Mouse (Mus musculus) frontal cortex, adult (tissue): ENCODE measurements around the gene Zp3.

Source experiments
- ATAC-seq: cut with Nextera tagmentation; 2 replicates; pipeline ENCODE4 v1.9.2; 2017; ENCODE audit warnings: mild to moderate bottlenecking, moderate library complexity, mixed read lengths; ENCODE audit not compliant: low TSS enrichment

The Zp3 gene

DNA sequence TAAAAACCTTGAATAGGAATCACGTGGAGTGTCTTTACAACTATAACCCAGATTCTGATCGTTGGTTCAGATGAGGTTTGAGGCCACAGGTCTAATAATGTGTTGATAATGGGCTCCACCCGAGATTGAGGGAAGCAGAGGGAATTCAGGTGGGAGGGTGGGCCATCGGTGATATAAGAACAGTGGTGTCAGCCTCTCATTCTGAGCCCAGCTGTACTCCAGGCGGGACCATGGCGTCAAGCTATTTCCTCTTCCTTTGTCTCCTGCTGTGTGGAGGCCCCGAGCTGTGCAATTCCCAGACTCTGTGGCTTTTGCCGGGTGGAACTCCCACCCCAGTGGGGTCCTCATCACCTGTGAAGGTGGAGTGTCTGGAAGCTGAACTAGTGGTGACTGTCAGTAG lies at the start of gene Zp3:
TSS of gene Zp3 (plus strand) at position 196 of the 400 bp plus-strand sequence.
- ATAC-seq, result no peak

DNA sequence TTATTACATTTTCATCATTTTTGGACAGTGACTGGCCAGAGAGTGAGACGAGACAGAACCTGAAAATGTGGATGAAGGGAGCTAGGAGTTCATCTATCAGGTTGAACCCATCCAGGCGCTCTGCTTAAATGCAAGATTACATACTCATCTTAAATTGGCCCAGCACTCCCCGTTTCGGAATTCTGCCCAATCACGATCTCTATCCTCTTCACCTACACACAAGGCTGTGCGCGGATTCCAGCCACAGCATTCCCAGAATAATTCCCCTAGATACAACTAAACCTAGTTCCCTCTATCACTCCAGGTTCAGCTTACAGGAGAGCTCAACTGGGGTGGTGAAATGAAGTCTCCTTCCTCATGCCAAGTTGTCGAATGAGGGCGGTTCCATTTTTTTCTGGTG lies 48.4 kb upstream of the Zp3 start:
- peak; percentile 42 for ATAC-seq

DNA sequence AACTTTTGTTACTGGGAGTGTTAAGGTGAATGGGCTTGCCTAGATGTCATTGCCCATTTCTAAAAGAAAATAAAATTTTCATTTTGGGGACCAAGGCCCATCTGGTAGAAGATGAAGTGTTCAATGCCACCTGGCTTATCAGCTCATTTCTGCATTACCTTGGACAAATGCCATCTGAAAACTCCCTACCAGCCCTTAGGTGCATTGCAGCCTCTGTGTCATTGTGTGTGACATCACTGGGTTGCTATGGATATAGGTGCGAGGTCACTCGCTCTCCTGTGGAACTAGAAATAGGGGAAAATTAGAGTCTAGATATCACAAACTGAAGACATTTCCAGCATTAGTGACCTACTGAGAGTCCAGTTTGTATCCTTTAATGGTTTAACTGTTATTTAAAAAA lies 47.5 kb upstream of the Zp3 start:
- ATAC-seq, result no peak

DNA sequence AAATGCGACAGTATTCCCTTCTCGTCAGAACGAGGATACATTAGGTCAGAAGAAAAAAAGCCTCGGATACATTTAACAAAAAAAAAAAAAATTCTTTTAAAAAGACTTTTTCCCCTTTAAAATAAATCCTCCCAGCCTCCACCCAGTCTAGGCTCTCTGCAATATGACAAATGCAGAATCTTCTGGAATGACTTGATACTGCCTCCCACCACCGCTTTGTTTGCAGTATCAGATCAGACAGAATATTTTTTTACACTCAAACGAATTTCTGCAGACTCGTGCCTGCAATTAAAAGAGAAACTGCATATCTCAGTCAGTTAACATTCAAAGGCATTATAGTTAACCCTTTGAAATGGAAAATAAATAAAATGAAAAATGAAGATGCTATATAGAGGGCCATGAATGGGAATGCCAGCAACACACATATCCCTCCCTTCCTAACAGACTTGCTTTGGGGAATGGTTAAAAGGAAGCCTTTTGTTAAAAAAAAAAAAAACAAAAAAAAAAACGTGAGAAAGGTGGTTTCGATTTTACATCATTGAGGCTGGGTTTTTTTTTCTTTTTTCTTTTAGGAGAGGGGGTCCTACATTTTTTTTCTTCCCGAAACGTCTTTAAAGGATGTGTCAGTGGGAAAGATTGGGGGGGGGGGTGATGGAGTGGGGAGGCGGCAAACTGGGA lies 46.5 kb upstream of the Zp3 start:
- ATAC-seq, result no peak

DNA sequence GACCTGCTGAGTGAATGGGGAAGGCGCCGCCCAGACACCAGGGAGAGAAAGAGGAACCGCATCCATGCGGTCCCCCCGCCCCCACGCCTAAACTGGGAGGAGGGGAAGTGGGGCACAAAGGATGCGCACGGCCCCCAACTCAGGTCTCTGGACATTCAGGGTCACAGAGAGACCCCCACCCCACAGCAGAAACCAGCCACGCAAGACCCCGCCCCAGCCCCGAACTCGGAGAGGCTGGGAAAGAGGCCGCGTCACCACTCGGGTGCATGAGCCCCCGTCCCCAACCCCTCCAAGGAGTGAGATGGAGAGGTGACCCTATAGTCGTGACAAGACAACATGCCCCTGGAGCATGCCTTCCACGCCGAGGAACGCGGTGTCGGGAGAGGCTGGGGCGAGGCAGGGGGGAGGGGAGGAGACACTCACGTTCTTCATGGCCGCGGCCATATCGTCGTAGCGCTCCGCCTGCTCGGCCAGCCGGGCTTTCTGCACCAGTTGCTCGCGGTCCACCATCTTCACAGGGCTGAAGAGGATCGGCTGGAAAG lies 45.9 kb upstream of the Zp3 start:
- peak; percentile 35 for ATAC-seq

DNA sequence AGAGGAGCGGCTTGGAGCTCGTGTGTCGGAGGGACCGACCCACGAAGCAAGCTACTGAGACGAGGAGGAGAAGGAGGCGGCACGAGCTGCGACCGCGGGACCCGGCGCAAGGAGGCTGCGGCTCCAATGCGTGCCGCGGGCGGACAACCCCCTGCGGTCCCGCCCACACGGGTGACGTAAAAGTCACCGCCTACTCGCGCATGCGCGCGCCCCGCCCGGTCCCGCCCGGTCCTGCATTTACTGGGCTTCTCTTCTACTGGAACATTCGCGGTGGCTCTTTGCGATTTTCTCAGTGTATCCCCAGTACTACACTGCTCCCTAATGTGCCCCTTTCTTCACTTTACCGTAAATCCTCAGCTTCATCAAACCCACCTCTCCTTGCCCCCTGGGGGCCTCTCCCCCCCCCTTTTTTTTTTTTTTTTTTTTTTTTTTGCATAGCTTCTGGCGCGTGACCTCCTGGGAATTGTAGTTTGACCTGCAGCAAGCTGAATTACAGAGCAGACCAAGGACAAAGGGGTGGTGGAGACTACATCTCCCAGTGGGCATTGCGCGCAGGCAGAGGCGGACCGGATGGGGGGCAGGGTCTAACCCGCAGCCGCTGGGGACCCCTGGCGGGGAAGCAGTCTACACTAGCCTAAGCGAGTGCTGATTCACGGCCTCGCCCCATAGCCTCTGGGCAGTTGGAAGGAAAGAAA lies 45.3 kb upstream of the Zp3 start, which contains the start of gene Ywhag:
TSS of gene Ywhag (minus strand) at position 136 of the 695 bp plus-strand sequence.
- ATAC-seq, result peak; percentile 88

DNA sequence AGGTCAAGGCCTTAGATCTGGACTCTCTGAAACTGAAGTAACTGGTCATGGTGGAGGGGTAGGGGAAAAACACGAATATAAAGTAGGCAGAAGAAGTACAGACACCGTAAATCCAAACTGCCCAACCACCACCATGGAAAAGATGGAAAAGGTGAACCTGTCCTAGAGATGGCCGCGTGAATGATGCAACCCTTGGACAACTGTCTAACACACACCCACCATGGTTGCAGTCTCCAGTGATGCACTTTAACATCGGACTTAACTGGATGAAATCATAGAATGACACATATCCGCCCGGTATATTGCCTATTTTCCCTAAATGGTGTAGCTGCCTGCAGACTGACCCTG lies 44.7 kb upstream of the Zp3 start:
- peak; percentile 1; the same call in 1 of the 2 replicates for ATAC-seq

DNA sequence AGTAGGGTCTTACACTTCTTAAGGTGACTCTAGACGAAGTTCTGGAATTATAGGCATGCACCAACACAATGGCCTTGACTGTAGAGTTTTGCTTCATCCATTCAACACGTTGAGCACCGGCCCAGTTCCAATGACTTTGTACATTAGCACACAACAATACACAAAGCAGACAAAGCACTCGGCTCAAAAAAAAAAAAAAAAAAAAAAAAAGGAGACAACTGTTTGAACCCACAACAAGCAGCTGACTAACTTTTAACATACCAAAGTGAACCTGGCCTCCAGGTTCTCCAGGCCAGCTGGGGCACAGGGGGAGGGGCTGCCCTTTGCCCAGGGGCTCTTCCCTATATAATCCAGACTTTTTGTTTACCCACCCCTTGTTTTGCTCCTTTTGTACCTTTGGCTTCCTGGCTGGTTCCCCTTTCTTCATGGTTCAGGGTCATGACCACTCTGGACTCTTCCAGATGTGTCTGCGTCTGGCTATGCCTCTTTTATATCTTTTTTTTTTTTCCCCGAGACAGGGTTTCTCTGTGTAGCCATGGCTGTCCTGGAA lies 44.2 kb upstream of the Zp3 start:
- ATAC-seq, result no peak

DNA sequence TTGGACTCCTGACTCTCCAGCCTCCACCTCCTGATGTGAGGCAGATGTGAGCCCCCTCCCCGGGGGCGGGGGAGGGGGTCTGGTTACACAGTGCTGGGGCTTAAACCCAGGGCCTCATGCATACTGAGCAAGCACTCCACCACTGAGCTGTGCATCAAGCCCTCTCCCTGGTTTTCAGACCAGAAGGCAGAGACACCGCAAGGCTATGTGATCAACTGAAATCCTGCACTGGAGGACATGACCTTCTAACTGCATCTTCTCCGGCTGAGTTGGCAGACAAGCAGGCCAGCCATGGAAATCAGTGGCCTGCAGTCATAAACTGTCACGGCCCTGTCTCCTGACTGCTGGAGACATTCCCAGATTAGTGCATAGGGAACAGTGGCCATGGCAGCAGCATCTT lies 39.3 kb upstream of the Zp3 start:
- ATAC-seq, result no peak

DNA sequence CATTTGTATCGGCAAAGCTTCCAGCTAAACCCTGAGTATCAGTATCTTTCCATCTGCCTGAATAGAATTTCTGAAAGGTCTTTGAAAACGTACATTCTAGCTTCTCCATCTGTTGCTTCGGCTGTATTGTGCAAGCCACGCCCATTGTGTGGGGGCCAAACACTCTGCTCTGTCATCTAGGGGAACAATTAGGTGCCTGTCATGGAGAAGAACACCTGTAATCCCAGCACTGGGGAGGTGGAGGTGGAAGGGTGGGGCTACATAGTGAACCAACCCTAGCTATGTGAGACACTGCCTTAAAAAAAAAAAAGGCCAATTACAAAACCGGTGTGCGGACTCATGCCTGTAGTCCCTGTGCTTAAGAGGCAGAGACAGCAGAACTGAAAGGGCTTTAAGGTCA lies 37.2 kb upstream of the Zp3 start:
- no peak for ATAC-seq

DNA sequence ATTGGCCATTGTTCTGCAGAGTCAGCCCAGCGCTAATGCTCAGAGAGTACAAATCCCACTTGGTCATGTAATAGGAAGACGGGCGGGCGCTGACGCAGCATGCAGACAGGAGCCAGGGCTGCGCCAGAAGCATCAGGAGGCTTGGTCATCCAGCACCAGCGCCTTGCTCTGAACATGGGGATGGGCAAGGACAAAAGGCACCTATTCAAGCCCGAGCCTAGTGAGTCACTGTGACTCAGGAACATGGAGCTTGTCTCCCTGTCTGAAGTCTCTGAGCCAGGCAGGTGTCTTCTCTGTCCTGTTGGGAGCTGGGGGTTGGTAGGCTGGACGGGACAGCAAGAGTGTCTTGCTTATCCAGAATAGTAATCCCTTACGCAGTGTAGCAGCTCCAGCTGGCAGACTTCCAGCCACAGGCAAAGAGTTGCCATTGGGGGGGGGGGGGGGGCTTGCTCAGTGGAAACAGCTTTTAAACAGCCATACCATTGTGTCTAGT lies 33.9 kb upstream of the Zp3 start:
- ATAC-seq, result peak; percentile 59; the same call in 1 of the 2 replicates

DNA sequence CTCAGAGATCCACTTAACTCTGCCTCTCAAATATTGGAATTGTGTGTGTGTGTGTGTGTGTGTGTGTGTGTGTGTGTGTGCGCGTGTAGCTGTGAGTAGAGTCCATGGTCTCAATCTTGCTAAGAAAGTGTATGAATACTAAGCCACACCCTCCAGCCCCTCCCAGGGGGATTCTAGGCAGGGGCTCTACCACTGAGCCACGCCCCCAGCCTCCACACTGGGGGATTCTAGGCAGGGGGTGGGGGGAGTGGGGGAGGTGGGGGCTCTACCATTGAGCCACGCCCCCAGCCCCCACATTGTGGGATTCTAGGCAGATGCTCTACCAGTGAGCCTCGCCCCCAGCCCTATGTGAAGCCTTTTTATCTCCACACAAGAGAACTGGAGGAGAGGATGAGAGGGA lies 33.3 kb upstream of the Zp3 start:
- no peak for ATAC-seq

DNA sequence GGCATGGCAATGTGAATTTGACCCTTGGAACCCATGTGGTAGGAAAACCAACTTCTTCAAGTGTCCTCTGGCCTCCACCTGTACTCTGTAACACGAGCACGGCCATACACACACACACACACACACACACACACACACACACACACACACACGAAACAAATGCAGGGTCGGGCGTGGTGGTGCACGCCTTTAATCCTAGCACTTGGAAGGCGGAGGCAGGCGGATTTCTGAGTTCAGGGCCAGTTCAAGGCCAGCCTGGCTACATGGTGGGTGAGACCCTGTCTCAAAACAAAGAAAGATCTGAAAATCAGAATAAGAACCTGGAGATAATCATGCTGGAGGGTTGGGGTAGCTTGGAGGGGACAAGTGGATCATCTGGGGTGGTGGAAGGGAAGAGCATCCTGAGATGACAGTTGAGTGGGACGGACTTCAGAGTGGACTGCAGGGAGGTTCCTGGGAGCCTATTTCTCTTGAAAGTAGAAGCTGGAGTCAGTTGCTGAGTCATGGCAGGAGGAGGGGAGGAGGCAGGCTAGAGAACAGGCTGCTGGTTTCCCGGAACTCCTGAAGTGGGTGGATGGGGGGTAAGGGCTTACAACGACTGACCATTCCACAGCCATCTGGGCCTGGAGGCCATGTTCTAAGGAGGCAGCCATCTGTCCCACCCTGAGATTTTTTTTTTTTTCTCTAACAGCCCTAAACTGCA lies 29.0 kb upstream of the Zp3 start:
- peak; percentile 52; the same call in 1 of the 2 replicates for ATAC-seq

DNA sequence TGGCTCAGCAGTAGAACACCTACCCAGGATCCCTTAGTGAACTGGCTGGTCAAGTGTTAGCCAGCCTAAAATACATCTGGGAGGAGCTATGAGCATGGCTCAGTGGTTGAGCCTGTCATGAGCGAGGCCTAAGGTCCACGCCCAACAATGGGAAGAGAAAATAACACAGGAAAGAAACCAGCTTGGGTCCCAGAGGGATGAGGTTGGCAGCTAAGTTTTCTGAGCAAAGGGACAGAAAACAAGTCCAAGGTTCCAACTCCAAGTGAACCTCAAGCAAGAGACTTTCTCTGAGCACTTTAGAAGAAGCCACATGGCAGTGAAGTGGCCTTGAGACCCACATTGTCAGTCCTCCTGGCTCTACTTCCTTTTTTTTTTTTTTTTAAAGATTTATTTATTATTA lies 28.2 kb upstream of the Zp3 start:
- no peak for ATAC-seq

DNA sequence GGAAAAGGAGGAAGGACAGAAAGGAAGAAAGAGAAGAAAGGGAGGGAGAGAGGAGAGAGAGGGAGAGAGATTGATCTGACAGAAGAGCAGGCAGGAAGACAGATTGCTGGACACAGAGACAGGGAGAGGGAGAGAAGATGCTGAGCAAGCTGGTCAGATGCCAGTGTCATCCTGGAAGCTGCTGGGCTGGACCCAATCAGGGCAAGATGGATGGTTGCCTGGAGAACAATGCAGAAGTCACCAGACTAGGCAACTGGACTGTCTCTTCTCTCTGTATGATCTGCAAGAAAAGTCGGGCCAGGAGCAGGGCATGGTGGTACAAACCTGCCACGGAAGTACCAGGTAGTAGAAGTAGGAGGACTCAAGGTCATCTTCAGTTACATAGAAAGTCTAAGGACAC lies 27.1 kb upstream of the Zp3 start:
- no peak for ATAC-seq

DNA sequence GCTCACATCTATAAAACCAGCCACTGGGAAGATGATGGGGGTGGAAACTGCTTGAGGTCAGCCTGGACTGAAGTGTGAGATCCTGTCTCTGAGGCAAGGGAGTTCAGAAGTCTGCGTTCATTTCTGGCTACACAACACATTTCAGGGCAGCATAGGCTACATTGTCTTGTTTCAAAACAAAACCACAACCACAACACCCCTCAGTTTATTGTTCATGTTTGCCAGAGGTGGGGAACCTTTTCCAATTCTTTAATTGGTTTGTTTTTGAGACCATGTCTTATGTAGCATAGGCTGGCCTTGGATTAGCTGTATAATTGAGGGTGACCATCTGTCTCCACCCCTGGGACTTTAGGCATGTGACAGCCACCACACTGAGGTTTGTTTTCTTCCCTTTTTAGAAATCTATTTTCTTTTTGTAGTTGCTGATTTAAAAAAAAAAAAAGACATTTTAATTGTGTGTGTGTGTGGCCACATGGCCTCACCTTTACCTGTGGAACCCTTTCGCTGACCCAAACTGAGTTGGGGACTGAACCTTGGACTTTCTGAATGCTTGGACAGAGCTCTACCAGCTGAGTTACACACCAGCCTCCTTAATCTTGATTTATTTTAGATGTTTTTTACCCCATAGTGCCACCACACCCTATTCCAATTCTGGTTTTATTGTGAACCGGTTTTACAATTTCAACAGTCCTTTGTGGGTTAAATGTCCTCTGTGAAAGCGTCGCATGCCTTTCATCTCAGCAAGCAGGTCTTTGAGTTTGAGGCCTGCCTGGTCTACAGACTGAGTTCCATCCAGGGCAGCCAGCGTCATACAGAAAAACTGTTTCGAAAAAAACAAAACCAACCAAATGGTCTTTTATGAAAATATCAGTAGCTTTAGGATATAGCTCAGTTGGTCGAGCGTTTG lies 23.3 kb upstream of the Zp3 start:
- ATAC-seq, result no peak

DNA sequence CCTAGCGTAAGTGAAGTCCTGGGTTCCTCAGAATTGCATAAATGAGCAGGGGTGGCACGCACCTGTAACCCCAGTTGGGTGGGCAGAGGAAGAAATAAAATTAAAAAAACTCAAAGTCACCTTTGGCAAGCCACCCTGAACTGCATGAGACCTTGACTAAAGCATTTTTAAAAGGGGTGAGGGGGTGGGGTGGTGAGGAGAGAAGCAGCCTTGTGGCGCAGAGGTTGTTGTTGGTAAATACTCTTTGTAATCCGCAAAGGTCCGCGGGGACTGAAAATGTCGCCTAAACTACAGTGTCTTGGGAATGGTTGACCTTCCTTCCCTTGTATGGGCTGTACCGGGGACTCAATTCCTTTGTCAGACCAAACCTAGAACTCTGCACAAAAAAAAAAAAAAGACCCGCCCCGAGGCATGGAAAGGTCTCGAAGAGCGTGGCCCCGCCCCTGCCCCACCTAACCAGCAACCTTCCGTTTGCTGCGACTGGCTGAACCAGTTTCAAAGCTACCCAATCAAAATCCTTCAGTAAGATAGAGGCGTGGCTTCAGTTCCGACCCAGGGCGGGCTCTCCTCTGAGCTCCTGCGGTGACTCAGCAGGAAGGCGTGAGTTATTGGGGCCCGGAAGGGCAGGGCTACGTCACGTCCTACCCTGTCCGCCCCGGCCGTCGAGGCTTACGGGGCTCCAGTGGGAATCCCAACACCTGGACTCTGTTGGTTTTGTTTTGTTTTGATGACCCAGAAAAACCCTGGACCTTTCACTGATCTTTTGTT lies 22.5 kb upstream of the Zp3 start:
- peak; percentile 93 for ATAC-seq

DNA sequence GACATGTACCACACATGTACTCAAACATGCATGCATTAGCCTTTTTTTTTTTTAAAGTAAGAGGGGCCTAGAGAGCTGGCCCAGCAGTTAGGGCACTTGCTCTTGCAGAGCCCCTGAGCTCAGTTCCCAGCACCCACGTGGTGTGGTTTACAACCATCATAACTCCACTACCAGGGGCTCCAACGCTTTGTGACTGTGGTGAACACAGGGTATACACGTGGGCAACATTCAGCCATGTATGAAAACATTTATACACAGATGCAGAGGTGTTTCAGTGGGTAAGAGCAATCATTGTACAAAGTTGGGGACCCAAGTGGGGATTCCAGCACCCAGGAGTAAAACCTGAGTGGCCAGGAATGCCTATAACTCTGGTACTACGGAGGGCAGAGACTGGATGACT lies 21.5 kb upstream of the Zp3 start:
- ATAC-seq, result no peak

DNA sequence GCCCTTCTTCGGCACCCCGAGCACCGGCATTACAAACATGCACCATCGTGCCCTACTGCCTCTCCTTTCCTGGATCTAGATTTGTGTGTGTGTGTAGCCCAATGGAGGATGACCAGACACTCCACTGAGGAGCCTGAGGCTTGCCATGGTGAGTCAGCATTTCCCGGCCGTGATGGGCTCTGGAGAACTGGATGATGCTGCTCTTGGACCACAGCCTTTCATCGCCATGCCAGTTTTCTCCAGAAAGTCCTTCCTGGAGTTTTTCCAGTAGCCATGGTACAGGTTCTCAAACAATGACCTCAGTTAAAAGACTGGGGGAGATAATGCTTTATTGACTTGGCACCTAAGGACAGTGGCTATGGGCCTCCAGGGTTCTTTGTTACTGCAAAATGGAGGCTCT lies 20.0 kb upstream of the Zp3 start:
- ATAC-seq, result no peak

DNA sequence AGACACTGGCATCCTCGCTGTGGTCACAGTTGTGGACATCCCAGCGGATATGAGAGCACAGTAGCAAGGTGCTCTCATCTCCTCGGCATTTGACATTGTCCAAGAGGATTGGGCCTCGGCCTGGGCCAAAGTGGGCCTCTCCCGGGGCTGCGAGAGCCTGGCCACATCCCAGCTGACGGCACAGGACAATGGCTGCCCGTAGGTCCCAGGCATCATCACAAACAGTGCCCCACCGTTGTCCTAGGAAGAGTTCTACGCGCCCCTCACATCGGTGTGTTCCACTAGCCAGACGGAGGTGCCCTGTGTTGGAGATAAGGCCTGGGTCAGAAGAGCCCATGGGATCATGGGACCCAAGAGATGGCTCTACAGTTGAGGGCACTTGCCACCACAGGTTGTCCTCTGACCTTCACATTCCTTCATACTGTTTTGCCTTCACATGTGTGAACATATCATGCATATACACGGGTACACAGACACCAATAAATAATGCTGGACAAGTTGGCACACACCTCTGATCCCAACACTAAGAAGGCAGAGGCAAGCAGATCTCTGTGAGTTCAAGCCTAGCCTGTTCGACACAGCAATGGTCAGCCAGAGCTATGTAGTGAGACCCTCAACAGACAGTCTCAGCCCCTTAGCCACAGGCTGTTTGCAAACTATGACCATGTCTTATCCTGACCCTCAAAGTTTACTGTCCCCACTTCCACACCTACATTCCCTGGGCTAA lies 18.8 kb upstream of the Zp3 start:
- no peak for ATAC-seq
